ENCODE assay signal across 11 mouse cellular contexts in genomic region chr5:25422576-25422975, GRCm38 (mm10).
"Had no signal": no experiment of that assay in that cellular context is flagged by ENCODE, and none has a peak within 500 bp of the region (broad histone marks: within the 10 kb centered on the region; RNA-seq: fewer than 3 reads in every experiment).

No protein-coding gene starts in this region.

- DNase-seq: kidney, adult 9 months; kidney, postnatal 14 days; kidney, postnatal 4 days; liver; lung, adult 18-20 months; lung, postnatal 10 days; lung, postnatal 36 days; retina, postnatal 1 day; right cerebral cortex, postnatal 25 days; spleen, adult 18-20 months; thymus, postnatal 25 days had no signal
